Mouse (Mus musculus): ENCODE measurements around the gene Litaf. TPM values are rescaled to one million over a fixed set of nuclear protein-coding genes. Genes with fewer than 3 reads are reported as not detected.

The Litaf gene
- polyA plus RNA-seq, 1 experiment from 2014 or later: 59.2 TPM

- Histone ChIP-seq H3K36me3 (ENCODE audit: poor library complexity, severe bottlenecking) (no peaks in the 10 kb centered on the region), H3K27ac (no peak overlapping the region), H3K27me3 (no peaks in the 10 kb centered on the region), H3K4me2 (no peak overlapping the region), H3K4me3 (no peak overlapping the region), H3K4me1 (peaks cover 13% of the 10 kb centered on the region; the same call in 1 of the 2 replicates), H3K9ac (no peak overlapping the region), H3K9me3 (replicated peaks) (no peaks in the 10 kb centered on the region)
- 90% methylated on average over 4 of the region's 4 CpGs for WGBS
- ATAC-seq: no peak
Measured at GRCm38 (mm10) chr16:10996576-10996975, 69.4 kb downstream of the Litaf start.

DNA sequence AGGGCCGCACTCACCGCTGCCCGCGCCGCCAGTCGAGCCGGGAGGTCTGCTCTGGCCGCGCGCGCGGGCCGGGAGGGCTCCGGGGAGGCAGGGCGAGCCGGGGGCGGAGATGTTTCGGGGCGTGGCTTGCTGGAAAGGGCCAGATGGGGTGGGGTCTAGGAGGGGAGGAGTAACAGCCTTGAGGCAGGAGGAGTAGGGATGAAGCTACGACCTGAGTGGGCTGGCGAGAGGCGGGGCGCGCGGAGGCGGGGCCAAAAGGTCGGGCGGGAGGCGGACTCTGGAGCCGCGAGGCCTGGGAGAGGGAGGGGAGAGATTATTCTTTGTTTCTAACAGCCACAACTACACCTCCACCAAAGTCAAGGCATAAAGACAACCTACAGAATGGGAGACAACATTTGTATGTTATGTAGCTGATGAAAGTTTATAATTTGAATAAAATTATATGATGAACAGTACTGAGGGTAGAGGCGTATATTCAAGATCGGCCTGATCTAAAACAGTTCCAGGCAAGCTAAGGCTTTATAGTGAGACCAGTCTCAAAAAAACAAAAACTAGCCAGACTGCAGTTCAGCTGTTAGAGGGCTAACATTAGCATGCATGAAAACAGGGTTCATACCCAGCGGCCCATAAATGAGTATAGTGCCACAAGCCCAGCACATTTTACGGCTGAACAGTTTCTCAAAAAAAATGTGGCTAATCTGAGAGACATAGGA is 72.8 kb downstream of the Litaf start:
- peak overlapping the region; percentile 82 for H3K9ac ChIP-seq
- peak overlapping the region; percentile 87 for H3K4me2 ChIP-seq
- H3K27ac ChIP-seq: peak overlapping the region; percentile 20; the same call in 1 of the 2 replicates
- peaks cover 19% of the 10 kb centered on the region for H3K36me3 ChIP-seq (ENCODE audit: poor library complexity, severe bottlenecking)
- H3K4me1 ChIP-seq: peaks cover 13% of the 10 kb centered on the region; the same call in 1 of the 2 replicates
- WGBS: 7% methylated on average over 33 of the region's 35 CpGs
- peaks cover 9% of the 10 kb centered on the region for H3K9me3 ChIP-seq (replicated peaks)
- H3K27me3 ChIP-seq: no peaks in the 10 kb centered on the region
- H3K4me3 ChIP-seq: peak overlapping the region; percentile 63
- ATAC-seq: peak; percentile 94

DNA sequence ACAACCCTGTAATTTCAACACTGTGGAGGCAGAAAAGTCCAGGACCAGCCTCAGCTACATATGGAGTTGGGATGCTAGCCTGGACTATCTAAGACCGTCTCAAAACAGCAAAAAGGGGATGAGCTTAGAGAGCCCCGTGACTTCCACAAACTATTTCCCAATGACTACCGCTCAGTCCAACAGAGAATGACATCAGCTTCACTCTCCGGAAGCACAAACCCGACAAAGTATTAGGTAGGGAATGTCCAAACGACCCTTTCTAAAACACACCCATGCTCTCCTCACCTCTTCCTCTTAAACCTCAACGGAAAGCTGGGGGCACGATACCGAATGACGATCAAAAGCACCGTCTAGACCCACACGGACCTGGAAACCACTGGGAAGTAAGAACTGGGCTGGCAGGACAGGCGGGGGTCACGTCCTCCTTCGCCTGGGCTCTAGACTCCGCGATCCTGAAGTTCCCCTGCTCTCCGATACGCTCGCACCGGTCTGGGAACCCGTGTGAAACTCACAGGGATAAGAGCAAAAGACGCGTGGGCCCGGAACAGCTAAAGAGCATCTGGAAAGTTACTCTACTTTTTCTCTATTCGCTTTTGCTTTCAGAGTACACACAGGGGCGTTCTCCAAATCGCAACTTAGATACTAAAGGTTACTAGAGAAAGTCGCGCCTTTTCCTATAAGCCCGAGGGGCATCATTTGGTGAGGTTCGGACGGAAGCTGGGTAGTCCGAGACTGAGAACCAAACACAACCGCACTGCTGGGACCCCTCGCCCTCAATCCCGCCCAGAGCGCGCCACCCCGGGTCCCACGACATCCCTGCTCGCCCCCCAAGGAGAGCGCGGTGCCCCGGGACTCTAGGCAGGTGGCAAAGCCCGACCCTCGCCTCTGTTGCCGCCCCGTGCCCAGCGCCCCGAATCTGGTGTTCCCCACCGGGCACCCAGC is 73.6 kb downstream of the Litaf start:
- peaks cover 13% of the 10 kb centered on the region; the same call in 1 of the 2 replicates for H3K4me1 ChIP-seq
- peak overlapping the region; percentile 20; the same call in 1 of the 2 replicates for H3K27ac ChIP-seq
- peaks cover 9% of the 10 kb centered on the region for H3K9me3 ChIP-seq (replicated peaks)
- ATAC-seq: peak; percentile 75
- under 1% methylated on average over 51 of the region's 52 CpGs for WGBS
- peak overlapping the region; percentile 63 for H3K4me3 ChIP-seq
- peak overlapping the region; percentile 87 for H3K4me2 ChIP-seq
- H3K36me3 ChIP-seq (ENCODE audit: poor library complexity, severe bottlenecking): peaks cover 19% of the 10 kb centered on the region
- no peaks in the 10 kb centered on the region for H3K27me3 ChIP-seq
- H3K9ac ChIP-seq: peak overlapping the region; percentile 82

DNA sequence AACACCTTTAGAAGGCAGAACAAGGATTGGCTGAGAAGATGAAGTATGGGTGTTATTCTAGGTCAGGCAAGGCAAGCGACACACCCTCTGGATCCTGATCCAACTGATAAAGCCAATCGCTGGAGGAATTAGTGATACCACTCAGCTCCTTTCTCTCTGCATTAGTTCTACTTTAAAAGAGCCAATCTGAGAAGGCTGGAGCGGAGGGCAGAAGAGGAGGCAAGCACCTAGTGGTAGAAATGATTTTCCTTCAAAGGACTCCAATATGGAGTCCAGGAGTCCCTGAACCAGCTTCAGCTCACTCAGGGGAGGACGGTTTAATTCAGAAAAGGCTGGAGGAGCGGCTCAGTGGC is 74.2 kb downstream of the Litaf start:
- Histone ChIP-seq H3K36me3 (ENCODE audit: poor library complexity, severe bottlenecking) (peaks cover 19% of the 10 kb centered on the region), H3K9me3 (replicated peaks) (peaks cover 9% of the 10 kb centered on the region), H3K27me3 (no peaks in the 10 kb centered on the region), H3K4me2 (peak overlapping the region; percentile 87), H3K27ac (0 out of 2 replicates have a peak overlapping the region, but pooled peaks have one; percentile 1), H3K9ac (peak overlapping the region; percentile 82; the same call in 1 of the 2 replicates), H3K4me3 (peak overlapping the region; percentile 63), H3K4me1 (peaks cover 13% of the 10 kb centered on the region; the same call in 1 of the 2 replicates)
- WGBS: 63% methylated on average over 5 of the region's 5 CpGs
- ATAC-seq: no peak

DNA sequence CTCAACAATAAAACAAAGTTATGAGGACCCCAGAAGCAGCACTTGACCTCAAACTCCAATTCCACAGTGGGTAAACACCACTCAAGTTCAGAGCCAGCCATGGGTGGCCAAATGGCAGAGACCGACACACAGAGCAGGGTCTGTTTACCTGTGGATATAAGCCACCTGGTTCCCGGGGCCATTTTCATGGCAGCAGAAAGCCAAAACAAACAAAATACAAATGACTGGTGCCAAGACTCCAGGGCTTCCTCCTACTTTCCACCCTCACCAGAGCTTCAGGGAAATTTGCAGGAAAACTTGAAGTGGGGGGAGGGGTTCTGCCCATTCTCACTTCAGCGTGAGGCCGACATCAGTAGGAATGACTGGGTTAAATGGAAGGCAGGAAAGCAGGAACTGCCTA is 75.2 kb downstream of the Litaf start:
- Histone ChIP-seq H3K9ac (no peak overlapping the region), H3K9me3 (replicated peaks) (peaks cover 9% of the 10 kb centered on the region), H3K4me1 (peaks cover 13% of the 10 kb centered on the region; the same call in 1 of the 2 replicates), H3K4me2 (no peak overlapping the region), H3K27ac (no peak overlapping the region), H3K27me3 (no peaks in the 10 kb centered on the region), H3K4me3 (no peak overlapping the region), H3K36me3 (ENCODE audit: poor library complexity, severe bottlenecking) (peaks cover 19% of the 10 kb centered on the region)
- no peak for ATAC-seq
- WGBS: 95% methylated on average over 4 of the region's 4 CpGs

GRCm38 (mm10) chr16:10989896-10990295 is 76.1 kb downstream of the Litaf start:
- WGBS: 89% methylated on average over 4 of the region's 4 CpGs
- Histone ChIP-seq H3K9ac (no peak overlapping the region), H3K4me3 (no peak overlapping the region), H3K27me3 (no peaks in the 10 kb centered on the region), H3K36me3 (ENCODE audit: poor library complexity, severe bottlenecking) (peaks cover 19% of the 10 kb centered on the region), H3K4me2 (no peak overlapping the region), H3K4me1 (peaks cover 13% of the 10 kb centered on the region; the same call in 1 of the 2 replicates), H3K9me3 (replicated peaks) (peaks cover 9% of the 10 kb centered on the region), H3K27ac (no peak overlapping the region)
- no peak for ATAC-seq

DNA sequence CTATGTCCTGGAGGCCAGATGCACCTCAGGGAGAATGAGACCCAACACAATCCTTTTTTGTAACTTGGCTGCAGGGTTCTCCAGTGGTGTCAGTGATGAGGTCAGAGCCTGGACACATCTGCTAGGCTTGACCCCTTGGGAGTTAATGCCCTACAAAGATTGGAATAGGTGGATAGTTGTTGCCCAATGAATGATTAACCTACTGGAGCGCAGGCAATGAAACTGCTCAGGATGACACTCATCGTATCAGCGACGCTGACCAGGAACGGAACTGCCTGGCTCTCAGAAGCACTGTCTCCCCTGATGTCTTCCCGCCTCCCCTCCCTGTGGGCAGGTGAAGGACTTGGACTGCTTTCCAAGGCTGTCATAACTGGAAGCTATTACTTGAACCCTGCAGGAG is 76.6 kb downstream of the Litaf start:
- no peaks in the 10 kb centered on the region for H3K27me3 ChIP-seq
- peaks cover 9% of the 10 kb centered on the region for H3K9me3 ChIP-seq (replicated peaks)
- 98% methylated on average over 6 of the region's 6 CpGs for WGBS
- peaks cover 13% of the 10 kb centered on the region; the same call in 1 of the 2 replicates for H3K4me1 ChIP-seq
- H3K4me3 ChIP-seq: no peak overlapping the region
- H3K4me2 ChIP-seq: no peak overlapping the region
- no peak overlapping the region for H3K9ac ChIP-seq
- no peak for ATAC-seq
- peaks cover 19% of the 10 kb centered on the region for H3K36me3 ChIP-seq (ENCODE audit: poor library complexity, severe bottlenecking)
- no peak overlapping the region for H3K27ac ChIP-seq

- H3K9me3 ChIP-seq (replicated peaks): peaks cover 9% of the 10 kb centered on the region
- WGBS: 89% methylated on average over 9 of the region's 9 CpGs
- no peak overlapping the region for H3K4me3 ChIP-seq
- no peak for ATAC-seq
- no peak overlapping the region for H3K27ac ChIP-seq
- no peak overlapping the region for H3K9ac ChIP-seq
- no peaks in the 10 kb centered on the region for H3K27me3 ChIP-seq
- no peak overlapping the region for H3K4me2 ChIP-seq
- H3K4me1 ChIP-seq: 0 out of 2 replicates have a peak, but pooled peaks cover 5% of the 10 kb centered on the region
- H3K36me3 ChIP-seq (ENCODE audit: poor library complexity, severe bottlenecking): peaks cover 19% of the 10 kb centered on the region
Measured at GRCm38 (mm10) chr16:10988261-10988660, 77.7 kb downstream of the Litaf start.

DNA sequence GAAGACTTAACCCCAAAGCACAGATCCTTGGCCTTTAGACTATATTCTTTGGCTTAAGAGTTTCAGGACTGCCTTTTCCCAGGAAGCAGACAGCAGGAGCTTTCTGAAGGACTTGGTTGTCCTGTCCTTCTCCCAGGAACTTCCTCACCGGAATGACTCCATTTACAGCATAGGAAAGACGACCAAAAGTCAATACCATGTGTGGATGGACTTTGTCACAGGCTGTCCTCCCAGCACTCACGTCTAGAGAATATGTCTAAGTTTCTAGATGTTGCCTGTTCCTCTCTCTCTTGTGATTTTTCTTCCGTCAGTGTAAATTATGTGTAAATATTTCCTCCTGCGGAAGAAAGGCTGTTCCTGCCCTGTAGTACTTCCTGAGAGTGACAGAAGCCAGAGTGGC is 81.4 kb downstream of the Litaf start:
- no peak for ATAC-seq
- Histone ChIP-seq H3K4me1 (peaks cover 4% of the 10 kb centered on the region; the same call in 1 of the 2 replicates), H3K36me3 (ENCODE audit: poor library complexity, severe bottlenecking) (peaks cover 6% of the 10 kb centered on the region), H3K4me2 (no peak overlapping the region), H3K27me3 (no peaks in the 10 kb centered on the region), H3K27ac (no peak overlapping the region), H3K4me3 (no peak overlapping the region), H3K9ac (no peak overlapping the region), H3K9me3 (replicated peaks) (no peaks in the 10 kb centered on the region)
- WGBS: 83% methylated on average over 5 of the region's 5 CpGs

GRCm38 (mm10) chr16:10981493-10982070 is 84.4 kb downstream of the Litaf start:
- WGBS: 79% methylated on average over 7 of the region's 7 CpGs
- Histone ChIP-seq H3K27me3 (no peaks in the 10 kb centered on the region), H3K9ac (no peak overlapping the region), H3K4me3 (no peak overlapping the region), H3K9me3 (replicated peaks) (no peaks in the 10 kb centered on the region), H3K27ac (no peak overlapping the region), H3K36me3 (ENCODE audit: poor library complexity, severe bottlenecking) (no peaks in the 10 kb centered on the region), H3K4me1 (peaks cover 9% of the 10 kb centered on the region), H3K4me2 (no peak overlapping the region)
- no peak for ATAC-seq

GRCm38 (mm10) chr16:10979064-10979803 is 86.7 kb downstream of the Litaf start:
- Histone ChIP-seq H3K27me3 (no peaks in the 10 kb centered on the region), H3K9me3 (replicated peaks) (no peaks in the 10 kb centered on the region), H3K27ac (no peak overlapping the region), H3K4me1 (peaks cover 12% of the 10 kb centered on the region), H3K4me2 (no peak overlapping the region), H3K4me3 (no peak overlapping the region), H3K9ac (0 out of 2 replicates have a peak overlapping the region, but pooled peaks have one; percentile 8), H3K36me3 (ENCODE audit: poor library complexity, severe bottlenecking) (no peaks in the 10 kb centered on the region)
- WGBS: 73% methylated on average over 11 of the region's 11 CpGs
- ATAC-seq: no peak
